Mouse (Mus musculus) cerebellum, postnatal 25 days (tissue): ENCODE measurements around the gene Wiz.

ENCODE experiments used
- DNase-seq, 2 experiments: peaks; one replicate each; pipeline ENCODE4 v3.0.0; 2021; ENCODE audit warnings: mixed read lengths in 2 of 2

Wiz gene

GRCm38 (mm10) chr17:32377137-32377536, 12.1 kb downstream of the Wiz start:
- DNase-seq, result no peak

GRCm38 (mm10) chr17:32376475-32376874, 12.8 kb downstream of the Wiz start:
- DNase-seq, result no peak

GRCm38 (mm10) chr17:32368991-32369578, 20.2 kb downstream of the Wiz start:
- DNase-seq, result no peak

- no peak for DNase-seq
Measured at GRCm38 (mm10) chr17:32367706-32368105, 21.5 kb downstream of the Wiz start.

- DNase-seq, result no peak
Measured at GRCm38 (mm10) chr17:32365296-32365695, 23.9 kb downstream of the Wiz start.

- DNase-seq, result no peak
Measured at GRCm38 (mm10) chr17:32364850-32365249, 24.4 kb downstream of the Wiz start.

GRCm38 (mm10) chr17:32364331-32364730, 24.9 kb downstream of the Wiz start:
- peak; percentile 90 to 95 for DNase-seq

- peak in 1 of 2 experiments; percentile 35 for DNase-seq
Measured at GRCm38 (mm10) chr17:32363821-32364301, 25.4 kb downstream of the Wiz start.

- DNase-seq, result peak in 1 of 2 experiments; percentile 4
Measured at GRCm38 (mm10) chr17:32362686-32363085, 26.6 kb downstream of the Wiz start.

GRCm38 (mm10) chr17:32359928-32360327, 29.3 kb downstream of the Wiz start:
- DNase-seq, result peak in 1 of 2 experiments; percentile 7

- DNase-seq, result peak in 1 of 2 experiments; percentile 7
Measured at GRCm38 (mm10) chr17:32358943-32359340, 30.3 kb downstream of the Wiz start.

GRCm38 (mm10) chr17:32358192-32358942, 30.9 kb downstream of the Wiz start:
- DNase-seq, result no peak

- DNase-seq, result peak in 1 of 2 experiments; percentile 7
Measured at GRCm38 (mm10) chr17:32356766-32357760, 32.2 kb downstream of the Wiz start.

GRCm38 (mm10) chr17:32356281-32356680, 33.0 kb downstream of the Wiz start:
- no peak for DNase-seq

- DNase-seq, result no peak
Measured at GRCm38 (mm10) chr17:32355031-32355430, 34.2 kb downstream of the Wiz start.

- DNase-seq, result no peak
Measured at GRCm38 (mm10) chr17:32354211-32354610, 35.0 kb downstream of the Wiz start.

- peak; percentile 70 to 83 for DNase-seq
Measured at GRCm38 (mm10) chr17:32353696-32354095, 35.5 kb downstream of the Wiz start.

- no peak for DNase-seq
Measured at GRCm38 (mm10) chr17:32351726-32352125, 37.5 kb downstream of the Wiz start.

- no peak for DNase-seq
Measured at GRCm38 (mm10) chr17:32351269-32351668, 38.0 kb downstream of the Wiz start.

- peak; percentile 96 for DNase-seq
Measured at GRCm38 (mm10) chr17:32350382-32350983, 38.8 kb downstream of the Wiz start, which contains the start of gene Akap8l. TSS of gene Akap8l (minus strand) at chr17:32350607.

- DNase-seq, result no peak
Measured at GRCm38 (mm10) chr17:32349851-32350381, 39.3 kb downstream of the Wiz start.
